Mouse (Mus musculus): ENCODE data around the gene Crispld2.

Crispld2 gene

DNA sequence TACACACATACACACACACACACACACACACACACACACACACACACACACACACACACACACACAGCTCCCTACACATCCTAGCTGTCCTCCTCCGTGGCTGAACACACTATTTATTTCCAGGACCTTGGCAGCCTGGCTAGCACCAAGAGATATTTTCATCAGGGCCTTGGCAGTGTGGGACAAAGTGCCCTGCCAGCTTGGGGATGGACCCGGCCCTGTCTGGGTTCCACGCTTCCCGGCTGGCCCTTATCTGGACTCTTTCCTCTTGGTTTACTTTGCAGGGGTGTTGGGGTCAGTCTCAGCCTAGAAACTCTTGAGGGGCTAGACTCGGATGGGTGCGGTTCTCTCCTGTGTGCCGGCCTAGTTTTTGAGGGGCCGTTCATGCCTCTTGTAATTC, 8.2 kb downstream of the Crispld2 start:
- DNase-seq (ENCODE audit: low read depth, low spot score), result no peak

DNA sequence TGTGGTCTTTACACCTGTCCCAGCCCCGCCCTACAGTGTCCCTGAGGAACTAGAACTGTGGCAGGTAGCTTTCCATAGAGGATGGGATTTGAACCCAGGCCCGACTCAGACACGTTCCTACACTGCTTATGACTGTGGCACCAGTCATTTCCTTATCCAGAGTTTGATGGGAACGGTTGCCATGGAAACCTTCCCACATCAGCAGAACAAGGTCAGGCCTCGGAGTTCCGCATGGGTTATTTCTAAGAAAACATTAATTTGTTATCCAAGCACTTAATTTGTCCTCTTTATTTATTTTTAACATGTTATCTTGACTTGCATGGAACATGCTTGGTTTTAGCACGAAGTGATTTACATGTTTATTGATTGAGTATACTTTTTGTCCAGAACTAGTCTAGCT, 9.5 kb downstream of the Crispld2 start:
- DNase-seq (ENCODE audit: low read depth, low spot score), result no peak

DNA sequence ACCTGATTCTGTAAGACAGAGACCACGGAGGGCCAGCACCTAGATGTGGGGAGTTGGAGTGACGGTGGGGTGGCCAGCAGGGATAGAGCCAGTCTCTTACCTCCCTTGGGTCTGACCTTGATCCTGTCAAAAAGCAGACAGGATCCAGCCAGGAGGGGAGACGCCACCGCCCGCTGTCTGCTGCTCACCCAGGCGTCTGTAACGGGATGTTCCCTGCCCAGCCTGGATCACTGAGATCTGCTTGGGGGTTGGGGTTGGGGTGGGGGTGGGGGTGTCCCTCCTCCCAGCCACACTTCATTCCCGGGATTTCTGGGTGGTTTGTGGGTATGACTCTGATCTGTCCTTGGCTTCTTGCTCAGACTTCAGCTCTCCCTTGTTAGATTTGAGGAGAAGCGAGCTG, 10.1 kb downstream of the Crispld2 start:
- no peak for DNase-seq (ENCODE audit: low read depth, low spot score)

DNA sequence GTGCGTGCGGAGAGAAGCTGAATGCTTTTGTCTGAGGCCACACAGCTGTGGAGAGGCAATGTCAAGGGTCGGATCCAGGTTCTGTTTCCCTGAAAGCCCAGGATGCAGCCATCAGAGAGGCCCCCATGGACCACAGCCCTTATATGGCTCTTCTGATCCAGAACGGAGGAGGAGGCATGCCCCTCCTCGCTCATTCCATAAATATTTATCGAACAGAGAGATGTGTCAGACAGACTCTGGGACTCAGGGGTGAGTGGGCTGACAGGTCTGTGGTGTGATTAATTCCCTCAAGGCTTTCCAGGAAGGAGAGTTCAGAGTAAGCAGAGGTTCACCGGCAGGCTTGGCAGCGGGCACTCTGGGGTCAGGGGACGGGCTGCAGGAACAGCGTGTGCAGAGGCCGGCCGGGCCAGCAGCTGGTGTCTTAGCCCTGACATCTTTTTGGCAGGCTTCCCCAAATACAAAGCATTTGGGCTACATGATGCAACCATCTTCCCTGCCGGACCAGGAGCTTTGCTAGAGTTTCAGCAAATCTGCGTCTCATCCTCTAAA, 12.0 kb downstream of the Crispld2 start:
- no peak for DNase-seq (ENCODE audit: low read depth, low spot score)

DNA sequence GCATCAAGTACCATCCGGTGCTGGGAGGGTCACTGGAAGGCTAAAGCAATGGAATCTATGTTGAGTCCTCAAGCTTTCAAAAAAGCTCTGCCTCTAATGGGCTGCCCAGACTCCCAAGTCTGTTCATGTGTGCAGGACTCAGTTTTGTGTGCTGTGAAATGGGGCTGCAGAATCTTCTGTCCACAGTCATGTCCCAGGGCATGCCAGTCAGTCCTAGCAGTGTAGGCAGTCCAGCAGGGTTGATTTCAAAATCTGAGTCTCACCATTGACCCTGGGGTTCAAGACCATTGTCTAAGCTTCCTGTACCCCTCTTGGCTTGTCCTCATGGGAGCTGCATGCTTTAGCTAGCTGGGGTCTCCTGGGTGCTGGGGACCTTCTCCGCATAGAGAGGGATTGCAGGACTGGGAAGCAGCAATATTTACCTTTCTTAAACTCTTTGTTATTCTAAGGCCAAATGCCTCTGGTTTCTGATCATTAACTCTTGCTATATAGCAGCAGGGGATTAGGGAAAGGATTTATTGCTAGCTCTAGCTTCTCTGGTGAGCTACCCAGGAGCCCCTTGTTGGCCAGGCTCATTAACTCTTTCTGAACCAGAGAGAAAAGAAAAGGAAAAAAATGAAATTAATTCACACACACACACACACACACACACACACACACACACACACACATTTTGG, 12.6 kb downstream of the Crispld2 start:
- no peak for DNase-seq (ENCODE audit: low read depth, low spot score)

DNA sequence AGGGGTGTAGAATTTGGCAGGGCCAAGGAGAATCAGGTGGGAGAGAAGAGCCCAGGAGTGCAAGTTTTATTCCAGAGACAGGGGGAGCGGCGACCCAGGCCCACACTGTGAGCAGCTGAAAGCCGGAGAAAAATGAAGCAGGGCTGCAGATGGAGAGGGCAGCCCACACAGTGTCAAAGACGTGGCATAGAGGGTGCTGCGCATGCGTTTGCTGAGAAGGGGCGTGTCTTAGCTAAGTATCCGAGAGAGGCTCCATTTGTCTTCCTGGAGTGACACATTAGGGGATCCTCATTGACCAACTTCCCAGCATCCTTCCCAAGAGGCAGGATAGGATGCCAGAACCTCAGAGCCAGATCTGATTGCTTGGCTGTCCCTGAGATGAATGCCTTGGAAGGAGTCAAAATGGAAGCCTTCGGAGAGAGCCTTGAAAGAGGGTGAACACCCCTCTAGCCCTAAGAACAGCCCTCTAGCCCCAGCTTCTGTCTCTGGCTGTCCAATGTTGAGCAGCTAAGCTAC, 14.5 kb downstream of the Crispld2 start:
- DNase-seq (ENCODE audit: low read depth, low spot score), result no peak

DNA sequence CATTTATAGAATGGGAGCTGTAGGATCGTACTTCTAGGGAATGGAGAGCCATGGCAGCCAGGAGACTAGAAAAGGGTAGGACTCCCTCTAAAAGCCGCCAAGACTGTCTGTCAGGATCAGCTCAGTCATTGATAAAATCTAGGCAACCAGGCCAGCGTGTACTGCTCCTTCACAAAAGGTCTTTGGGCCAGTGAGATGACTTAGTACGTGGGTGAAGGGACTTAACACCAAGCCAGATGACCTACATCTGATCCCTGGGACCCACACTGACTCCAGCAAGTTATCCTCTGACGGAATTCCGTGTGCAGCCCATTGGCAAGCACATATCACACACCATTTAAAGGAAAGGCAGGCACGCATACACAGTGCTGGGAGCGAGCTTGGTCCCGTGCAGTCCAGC, 14.9 kb downstream of the Crispld2 start:
- DNase-seq (ENCODE audit: low read depth, low spot score), result no peak

DNA sequence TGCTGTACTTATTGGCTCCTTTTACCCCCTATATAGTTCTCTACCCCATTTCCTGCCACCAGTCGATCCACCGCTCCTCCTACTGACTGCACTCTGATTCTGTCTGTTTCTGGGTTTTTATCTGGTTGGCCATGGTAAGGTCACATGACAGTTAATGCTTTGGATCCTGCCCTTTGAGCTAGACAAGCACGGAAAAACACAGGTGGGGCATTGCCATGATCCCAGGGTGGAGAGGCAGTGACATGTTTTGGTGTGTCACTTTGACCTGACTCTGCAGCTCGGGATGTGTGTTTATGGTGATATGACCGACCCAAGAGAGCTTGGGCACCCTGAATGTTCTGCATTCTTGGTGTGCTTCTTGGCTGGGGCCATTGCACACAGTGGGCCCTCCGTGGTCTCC, 17.0 kb downstream of the Crispld2 start:
- DNase-seq (ENCODE audit: low read depth, low spot score), result no peak

DNA sequence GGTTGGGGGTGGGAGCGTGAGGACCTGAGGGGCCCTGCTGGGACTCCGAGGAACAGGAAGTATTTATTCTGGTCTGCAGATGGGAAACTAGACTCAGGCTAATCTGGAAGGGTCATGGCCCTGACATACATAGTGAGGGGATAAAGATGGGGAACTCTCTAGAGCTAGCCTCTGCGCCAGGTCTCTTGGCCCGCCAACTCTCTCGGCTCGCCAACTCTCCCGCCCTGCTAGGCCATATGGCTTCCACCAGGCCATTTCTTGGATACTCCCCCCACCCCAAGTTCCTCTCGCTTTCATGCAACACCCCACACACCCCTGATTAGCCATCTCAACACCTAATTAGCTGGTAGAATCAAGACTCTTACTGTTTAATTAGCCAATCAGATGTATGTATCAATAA, 20.3 kb downstream of the Crispld2 start:
- no peak for DNase-seq (ENCODE audit: low read depth, low spot score)

DNA sequence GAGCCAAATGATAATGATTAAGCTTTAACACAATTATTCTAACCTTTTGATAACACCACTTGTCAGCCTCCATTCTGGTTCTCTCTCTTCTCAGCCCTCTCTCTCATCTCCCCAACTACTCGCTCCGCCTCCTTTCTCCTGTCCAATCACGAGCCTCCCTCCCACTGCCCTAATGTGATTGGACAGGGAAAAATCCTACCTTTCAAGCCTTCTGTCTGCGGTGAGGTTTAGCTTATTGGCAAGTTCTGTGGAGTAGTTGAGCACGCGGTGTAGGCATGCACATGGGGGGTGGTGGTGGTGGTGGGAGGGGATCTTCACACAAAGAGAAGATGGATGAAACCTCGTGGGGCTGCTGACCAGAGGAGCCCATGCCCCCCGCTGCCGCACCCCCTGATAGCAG, 20.7 kb downstream of the Crispld2 start:
- no peak for DNase-seq (ENCODE audit: low read depth, low spot score)

DNA sequence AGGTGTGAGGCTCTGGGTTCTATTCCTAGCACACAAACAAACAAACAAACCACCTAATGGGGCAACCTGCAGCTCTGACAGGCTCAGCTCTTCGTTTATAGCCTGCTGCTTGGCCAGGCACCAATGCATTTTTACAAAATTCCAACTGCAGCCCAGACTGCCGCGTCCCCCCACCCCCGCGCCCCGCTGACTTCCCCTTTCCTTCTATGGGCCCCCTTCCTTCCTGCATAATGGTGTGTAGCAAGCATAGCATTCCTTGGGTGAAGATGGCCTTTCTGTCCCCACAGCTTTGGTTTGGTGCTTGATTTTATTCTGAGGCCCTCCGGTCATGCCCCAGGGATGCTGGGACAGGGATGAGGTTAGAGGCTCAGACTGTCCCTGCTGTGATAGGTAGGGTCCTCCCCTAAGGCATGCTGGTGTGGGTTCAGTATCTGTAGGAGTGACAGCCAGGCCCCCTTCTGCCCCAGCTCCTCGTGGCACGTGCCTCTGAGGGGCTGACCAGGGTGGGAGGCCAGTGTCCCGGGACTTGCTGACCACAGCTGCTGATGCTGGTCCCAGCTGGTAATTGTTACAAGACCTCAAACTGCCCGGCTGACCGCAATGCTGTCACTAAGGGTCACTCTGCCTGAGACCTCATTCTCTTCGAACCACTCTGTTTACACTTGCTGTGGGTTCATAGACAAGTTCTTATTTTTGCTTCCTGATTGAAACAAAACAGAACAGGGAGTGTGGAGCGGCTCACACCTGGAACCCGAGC, 22.2 kb downstream of the Crispld2 start:
- no peak for DNase-seq (ENCODE audit: low read depth, low spot score)

DNA sequence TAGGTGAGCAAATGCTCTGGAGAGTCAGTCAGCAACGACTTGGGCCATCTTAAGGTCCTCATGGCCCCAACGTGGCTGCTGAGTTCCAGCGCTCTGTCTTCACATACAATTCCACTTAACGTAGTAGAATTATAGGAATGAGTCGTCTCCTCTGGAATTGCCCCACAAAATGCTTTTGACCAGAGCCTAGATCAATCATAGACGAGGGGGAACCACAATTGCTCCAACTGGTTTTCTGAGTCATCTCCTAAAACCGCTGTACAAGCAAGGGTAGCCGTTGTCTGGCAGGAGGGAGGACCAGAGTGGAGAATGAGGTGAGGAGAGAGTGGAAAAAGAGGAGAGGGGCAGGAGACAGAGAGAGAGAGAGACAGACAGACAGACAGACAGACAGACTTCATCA, 23.7 kb downstream of the Crispld2 start:
- DNase-seq (ENCODE audit: low read depth, low spot score), result no peak

DNA sequence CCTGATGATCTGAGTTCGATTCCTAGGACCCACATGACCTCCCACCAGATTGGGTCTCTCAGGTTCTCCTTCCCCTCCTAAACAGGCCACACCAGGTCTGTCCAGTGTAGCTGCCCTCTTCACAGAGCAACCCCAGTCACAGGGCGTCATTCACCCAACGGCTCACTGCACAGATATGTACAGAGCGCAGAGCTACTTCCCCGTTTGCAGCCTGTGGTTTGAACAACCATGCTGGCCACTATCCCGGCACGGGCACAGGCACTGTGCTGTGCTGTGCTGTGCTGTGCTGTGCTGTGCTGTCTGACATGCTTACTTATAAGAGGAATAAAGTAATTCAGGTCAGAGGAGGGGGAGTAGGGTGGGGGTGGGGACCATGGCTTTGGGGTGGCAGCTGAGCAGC, 24.2 kb downstream of the Crispld2 start:
- DNase-seq (ENCODE audit: low read depth, low spot score), result no peak

DNA sequence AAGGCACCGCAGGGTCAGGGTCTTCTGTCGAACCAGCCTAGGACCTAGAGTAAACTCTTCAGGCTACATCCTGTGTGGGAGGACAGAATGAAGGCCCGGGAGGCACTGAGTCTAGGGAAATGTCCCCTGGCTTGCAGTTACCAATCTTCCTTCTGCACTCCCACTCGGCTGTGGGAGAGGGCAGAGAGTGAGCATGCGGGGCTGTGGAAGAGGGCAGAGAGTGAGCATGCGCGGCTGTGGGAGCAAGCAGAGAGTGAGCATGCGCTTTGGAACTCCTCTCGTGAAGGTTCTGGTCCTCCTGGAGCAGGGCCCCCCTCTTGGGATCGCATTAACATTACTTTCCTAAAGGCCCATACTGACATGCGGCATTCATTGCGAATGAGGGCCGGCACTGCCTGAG, 25.1 kb downstream of the Crispld2 start:
- DNase-seq (ENCODE audit: low read depth, low spot score), result no peak

DNA sequence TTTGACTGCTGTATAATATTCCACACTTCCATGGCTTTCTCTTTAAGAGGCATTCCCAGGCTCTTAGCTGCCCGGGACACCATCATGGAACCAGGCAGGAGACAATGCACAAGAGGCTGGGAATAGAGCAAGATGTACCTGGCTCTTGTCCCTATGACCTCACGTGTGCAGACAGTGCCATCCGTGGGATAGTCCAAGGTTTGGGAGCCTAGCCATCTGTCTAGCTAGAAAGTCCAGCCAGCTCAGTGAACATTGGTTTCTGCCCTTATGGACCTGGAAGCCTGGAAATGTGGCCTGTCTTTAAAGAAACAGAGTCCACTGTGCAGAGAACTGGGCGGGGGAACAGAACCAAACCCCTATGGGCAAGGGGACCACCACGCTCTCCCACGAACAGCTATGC, 25.5 kb downstream of the Crispld2 start:
- DNase-seq (ENCODE audit: low read depth, low spot score), result no peak

DNA sequence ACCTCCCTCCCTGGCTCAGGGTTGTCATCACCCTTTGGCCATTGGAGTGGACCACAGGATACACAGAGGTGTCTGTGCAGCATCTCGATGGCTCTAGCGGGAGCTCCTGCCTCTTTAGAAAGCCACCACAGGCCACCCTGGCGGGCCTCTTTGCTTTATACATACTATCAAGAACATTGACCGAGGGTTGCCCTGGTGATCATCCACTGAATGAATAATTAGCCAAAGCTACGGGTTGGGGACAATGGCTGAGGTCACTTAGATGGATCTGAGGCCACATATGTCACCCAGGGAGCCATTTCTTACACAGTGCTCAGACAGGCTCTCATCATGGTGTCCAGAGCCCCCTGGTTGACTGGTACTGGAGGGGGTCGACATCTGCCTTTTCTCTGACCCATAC, 26.1 kb downstream of the Crispld2 start:
- no peak for DNase-seq (ENCODE audit: low read depth, low spot score)

DNA sequence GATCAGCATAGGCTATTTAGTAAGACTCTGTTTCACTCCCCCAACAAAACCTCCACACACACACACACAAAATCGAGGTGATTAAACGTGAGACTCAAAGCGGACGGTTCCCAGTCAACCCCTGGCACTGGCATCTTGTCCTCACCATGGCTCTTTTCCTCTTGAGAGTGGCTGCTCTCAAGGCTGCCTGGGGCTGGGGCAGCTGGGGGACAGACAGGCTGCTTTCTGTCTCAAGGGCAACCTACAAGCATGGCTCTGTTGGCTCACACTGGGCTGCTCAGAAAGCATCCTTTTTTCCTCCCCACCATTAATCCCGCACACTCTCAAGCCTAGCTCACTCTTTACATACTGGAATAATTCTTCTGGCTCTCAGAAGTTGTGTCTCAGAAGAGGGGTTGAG, 27.1 kb downstream of the Crispld2 start:
- no peak for DNase-seq (ENCODE audit: low read depth, low spot score)

DNA sequence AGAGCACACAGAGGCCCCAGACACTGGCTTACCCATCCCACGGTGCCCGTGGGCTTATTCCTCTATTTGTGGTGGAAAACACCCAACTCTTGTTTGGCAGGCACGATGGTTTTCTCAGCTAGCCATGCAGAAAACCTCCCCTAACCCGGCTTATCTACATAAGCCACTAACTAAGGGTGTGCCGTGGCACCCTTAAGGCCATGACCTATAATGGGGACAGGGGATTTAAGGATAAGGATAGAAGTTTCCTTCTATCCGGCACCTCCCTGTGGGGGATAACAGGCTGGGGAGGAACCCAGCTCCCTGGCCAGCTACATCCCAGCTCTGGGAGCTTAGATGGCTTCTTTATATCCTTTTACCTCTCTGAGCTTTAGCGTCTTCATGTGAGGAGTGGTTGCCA, 28.1 kb downstream of the Crispld2 start:
- DNase-seq (ENCODE audit: low read depth, low spot score), result peak; percentile 17

DNA sequence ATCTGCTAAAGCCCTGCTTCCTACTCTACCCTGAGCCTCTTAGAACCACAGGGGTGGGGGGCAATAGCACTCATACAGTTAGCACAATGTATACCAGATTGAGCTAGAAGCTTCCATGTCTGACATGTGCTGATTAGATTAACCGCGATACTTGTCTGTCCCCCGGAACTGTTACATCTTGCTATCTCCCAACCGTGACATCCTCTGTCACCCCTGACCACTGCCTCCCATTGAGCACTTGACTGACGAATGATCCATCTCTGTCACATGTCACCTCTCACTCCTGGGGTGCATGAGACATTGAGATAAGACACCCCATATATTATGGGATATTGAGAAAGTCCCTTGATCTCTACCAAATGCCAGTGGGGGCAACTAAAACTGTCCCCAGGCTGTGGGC, 34.0 kb downstream of the Crispld2 start:
- no peak for DNase-seq (ENCODE audit: low read depth, low spot score)

DNA sequence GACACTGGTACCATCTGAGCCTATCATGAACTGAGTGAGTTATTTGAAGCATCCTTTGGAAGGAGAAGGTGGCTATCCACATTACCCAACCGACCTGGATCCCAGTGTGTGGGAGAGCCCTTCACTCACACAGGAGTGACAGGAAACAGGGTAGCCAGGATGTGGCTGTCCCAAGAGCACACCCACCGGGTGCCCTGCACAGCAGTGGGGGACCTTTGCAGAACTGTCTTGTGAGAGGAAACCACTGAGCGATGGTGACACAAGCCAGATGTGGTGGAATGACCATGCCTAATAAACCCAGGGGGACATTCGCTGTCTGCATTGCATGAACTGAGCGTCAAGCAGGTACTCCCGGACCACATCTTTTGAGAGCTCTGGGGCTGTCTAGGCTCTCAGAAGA, 34.8 kb downstream of the Crispld2 start:
- DNase-seq (ENCODE audit: low read depth, low spot score), result no peak

DNA sequence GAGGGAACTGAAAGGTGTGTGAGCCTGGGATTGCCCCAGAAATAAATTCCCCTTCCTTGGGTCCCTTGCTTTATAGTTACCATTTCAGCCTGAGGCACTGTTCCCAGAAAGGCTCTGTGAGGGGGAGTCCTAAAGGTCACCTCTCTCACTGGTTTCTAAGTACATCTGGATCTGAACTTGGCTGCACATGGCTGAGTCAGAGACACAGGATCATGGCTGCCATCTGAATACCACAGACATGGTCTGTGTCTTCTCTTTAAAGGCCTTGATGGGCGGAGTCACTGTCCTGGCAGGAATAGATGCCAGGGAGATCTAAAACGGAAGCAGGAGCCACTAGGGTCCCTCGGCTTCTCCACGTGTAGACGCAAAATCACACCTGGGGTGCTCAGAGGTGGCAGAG, 38.2 kb downstream of the Crispld2 start:
- no peak for DNase-seq (ENCODE audit: low read depth, low spot score)

DNA sequence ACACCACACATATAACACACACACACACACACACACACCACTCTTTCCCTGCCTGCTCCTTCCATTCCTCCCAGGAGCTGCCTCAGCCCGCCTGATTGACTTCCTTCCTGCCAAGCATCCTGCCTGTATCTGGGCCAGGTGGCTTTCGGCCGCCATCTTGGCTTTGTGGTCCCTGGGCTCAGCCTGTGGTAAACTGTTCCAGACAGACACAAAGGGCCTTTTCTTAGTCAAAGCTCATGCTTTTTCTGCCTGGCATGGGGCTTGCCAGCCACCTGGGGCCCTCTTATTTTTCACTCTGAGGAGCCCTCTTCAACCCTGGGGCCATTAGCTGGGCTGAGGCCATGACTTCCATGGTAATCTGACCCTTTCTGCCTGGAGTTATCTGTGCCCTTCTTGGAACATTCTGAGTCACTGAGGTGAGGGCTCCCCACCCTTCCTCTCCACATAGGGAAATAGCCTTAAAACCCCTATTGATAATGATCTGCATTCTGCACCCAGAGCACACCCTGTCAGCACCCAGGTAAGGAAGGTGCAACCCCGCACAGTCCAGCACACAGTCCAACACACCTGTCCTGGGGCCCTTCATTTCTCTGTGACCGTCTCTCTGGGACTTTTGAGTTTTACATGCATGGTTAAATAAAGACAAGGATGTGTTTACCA, 40.4 kb downstream of the Crispld2 start:
- DNase-seq (ENCODE audit: low read depth, low spot score), result no peak

DNA sequence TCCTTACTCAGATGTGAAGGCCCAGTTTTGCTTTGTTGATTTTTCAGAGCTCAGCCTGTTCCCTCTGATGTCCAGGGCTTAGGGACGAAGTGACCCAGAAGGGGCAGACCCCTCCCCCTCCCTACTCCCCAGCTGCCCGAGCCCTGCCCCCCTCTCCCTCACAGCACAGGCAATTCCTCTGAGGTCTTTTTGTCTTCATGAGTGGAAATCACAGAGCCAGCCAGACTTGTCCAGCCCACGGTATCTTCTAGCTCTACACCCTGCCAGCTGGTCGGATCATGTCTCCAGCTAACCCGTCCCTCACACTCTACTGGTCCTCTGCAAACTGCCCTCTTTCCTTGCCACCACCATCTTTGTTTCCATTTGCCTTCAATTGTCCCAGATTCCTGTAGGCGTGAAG, 42.2 kb downstream of the Crispld2 start:
- DNase-seq (ENCODE audit: low read depth, low spot score), result no peak

Measured in retina, postnatal 7 days (tissue).